Mouse (Mus musculus): ENCODE results near the gene Arl5b. TPM values are rescaled to one million over a fixed set of nuclear protein-coding genes. Genes with fewer than 3 reads are reported as not detected.

Gene Arl5b
- 59.8 and 71.0 TPM in 2 replicates for polyA plus RNA-seq (2014; fragmentation: Nextera tagmentation; extraction: Ambion mirVana)

GRCm38 (mm10) chr2:15049117-15049873 lies at the start of gene Arl5b:
TSS of gene Arl5b (plus strand) at chr2:15049395.
- Histone ChIP-seq H3K27ac (ENCODE audit: low read depth, low read length) (no peak within 1 kb of the TSS), H3K27me3 (ENCODE audit: control insufficient read depth, insufficient read depth, low read length) (no peaks in the 10 kb centered on the region), H3K9ac (ENCODE audit: low read length) (peak within 1 kb of the TSS; percentile 53), H3K36me3 (ENCODE audit: control insufficient read depth, insufficient read depth, low read length) (no peaks in the 10 kb centered on the region), H3K4me3 (ENCODE audit: low read depth, low read length) (peak within 1 kb of the TSS; percentile 56), H3K9me3 (ENCODE audit: control insufficient read depth, low read length) (no peaks in the 10 kb centered on the region), H3K4me2 (ENCODE audit: low read depth) (peak within 1 kb of the TSS; percentile 41), H3K4me1 (ENCODE audit: control insufficient read depth, insufficient read depth, low read length) (no peaks in the 10 kb centered on the region)
- DNase-seq (ENCODE audit: low spot score), result peak; percentile 87
- peak; percentile 97 for ATAC-seq (ENCODE audit: insufficient read depth, low FRiP score, low TSS enrichment)
- WGBS, result 10% methylated on average over 20 of the region's 20 CpGs

- ATAC-seq (ENCODE audit: insufficient read depth, low FRiP score, low TSS enrichment), result 0 out of 2 replicates have a peak, but pooled peaks have one; percentile 65
- no peak overlapping the region for H3K27ac ChIP-seq (ENCODE audit: low read depth, low read length)
Observed at GRCm38 (mm10) chr2:15007531-15007930, 41.7 kb upstream of the Arl5b start.

GRCm38 (mm10) chr2:15008072-15008471 lies 41.1 kb upstream of the Arl5b start:
- Histone ChIP-seq H3K27me3 (ENCODE audit: control insufficient read depth, insufficient read depth, low read length) (no peaks in the 10 kb centered on the region), H3K36me3 (ENCODE audit: control insufficient read depth, insufficient read depth, low read length) (no peaks in the 10 kb centered on the region), H3K9ac (ENCODE audit: low read length) (no peak overlapping the region), H3K4me2 (ENCODE audit: low read depth) (no peak overlapping the region), H3K9me3 (ENCODE audit: control insufficient read depth, low read length) (no peaks in the 10 kb centered on the region), H3K4me1 (ENCODE audit: control insufficient read depth, insufficient read depth, low read length) (no peaks in the 10 kb centered on the region), H3K27ac (ENCODE audit: low read depth, low read length) (no peak overlapping the region), H3K4me3 (ENCODE audit: low read depth, low read length) (no peak overlapping the region)
- ATAC-seq (ENCODE audit: insufficient read depth, low FRiP score, low TSS enrichment) (peak; percentile 54; the same call in 1 of the 2 replicates), DNase-seq (ENCODE audit: low spot score) (no peak)
- 88% methylated on average over 1 of the region's 1 CpGs for WGBS

More at GRCm38 (mm10) chr2:15007531-15007930, 41.7 kb upstream of the Arl5b start:
- Histone ChIP-seq H3K36me3 (ENCODE audit: control insufficient read depth, insufficient read depth, low read length) (no peaks in the 10 kb centered on the region), H3K9me3 (ENCODE audit: control insufficient read depth, low read length) (no peaks in the 10 kb centered on the region), H3K4me1 (ENCODE audit: control insufficient read depth, insufficient read depth, low read length) (no peaks in the 10 kb centered on the region), H3K4me3 (ENCODE audit: low read depth, low read length) (no peak overlapping the region), H3K9ac (ENCODE audit: low read length) (no peak overlapping the region), H3K4me2 (ENCODE audit: low read depth) (no peak overlapping the region), H3K27me3 (ENCODE audit: control insufficient read depth, insufficient read depth, low read length) (no peaks in the 10 kb centered on the region)
- WGBS, result 80% methylated on average over 3 of the region's 3 CpGs
- no peak for DNase-seq (ENCODE audit: low spot score)

- H3K9me3 ChIP-seq (ENCODE audit: control insufficient read depth, low read length), result no peaks in the 10 kb centered on the region
- no peak overlapping the region for H3K4me2 ChIP-seq (ENCODE audit: low read depth)
- ATAC-seq (ENCODE audit: insufficient read depth, low FRiP score, low TSS enrichment), result no peak
- 90% methylated on average over 3 of the region's 3 CpGs for WGBS
- no peak overlapping the region for H3K4me3 ChIP-seq (ENCODE audit: low read depth, low read length)
- no peak overlapping the region for H3K27ac ChIP-seq (ENCODE audit: low read depth, low read length)
- H3K36me3 ChIP-seq (ENCODE audit: control insufficient read depth, insufficient read depth, low read length), result no peaks in the 10 kb centered on the region; the same call in 1 of the 2 replicates
- H3K4me1 ChIP-seq (ENCODE audit: control insufficient read depth, insufficient read depth, low read length), result no peaks in the 10 kb centered on the region
- DNase-seq (ENCODE audit: low spot score), result no peak
- H3K27me3 ChIP-seq (ENCODE audit: control insufficient read depth, insufficient read depth, low read length), result no peaks in the 10 kb centered on the region
- H3K9ac ChIP-seq (ENCODE audit: low read length), result no peak overlapping the region
Observed at GRCm38 (mm10) chr2:15026817-15027216, 22.4 kb upstream of the Arl5b start.

- Histone ChIP-seq H3K4me2 (ENCODE audit: low read depth) (no peak overlapping the region), H3K4me3 (ENCODE audit: low read depth, low read length) (no peak overlapping the region), H3K9ac (ENCODE audit: low read length) (no peak overlapping the region), H3K4me1 (ENCODE audit: control insufficient read depth, insufficient read depth, low read length) (no peaks in the 10 kb centered on the region), H3K9me3 (ENCODE audit: control insufficient read depth, low read length) (no peaks in the 10 kb centered on the region), H3K36me3 (ENCODE audit: control insufficient read depth, insufficient read depth, low read length) (no peaks in the 10 kb centered on the region; the same call in 1 of the 2 replicates), H3K27me3 (ENCODE audit: control insufficient read depth, insufficient read depth, low read length) (no peaks in the 10 kb centered on the region), H3K27ac (ENCODE audit: low read depth, low read length) (no peak overlapping the region)
- no peak for DNase-seq (ENCODE audit: low spot score)
- WGBS, result 88% methylated on average over 1 of the region's 1 CpGs
- ATAC-seq (ENCODE audit: insufficient read depth, low FRiP score, low TSS enrichment), result peak; percentile 67
Observed at GRCm38 (mm10) chr2:15027816-15028215, 21.4 kb upstream of the Arl5b start.

GRCm38 (mm10) chr2:15038705-15039104 lies 10.5 kb upstream of the Arl5b start:
- 91% methylated on average over 6 of the region's 6 CpGs for WGBS
- Histone ChIP-seq H3K4me3 (ENCODE audit: low read depth, low read length) (no peak overlapping the region), H3K27me3 (ENCODE audit: control insufficient read depth, insufficient read depth, low read length) (no peaks in the 10 kb centered on the region), H3K27ac (ENCODE audit: low read depth, low read length) (no peak overlapping the region), H3K4me2 (ENCODE audit: low read depth) (no peak overlapping the region), H3K9me3 (ENCODE audit: control insufficient read depth, low read length) (no peaks in the 10 kb centered on the region), H3K36me3 (ENCODE audit: control insufficient read depth, insufficient read depth, low read length) (no peaks in the 10 kb centered on the region), H3K9ac (ENCODE audit: low read length) (no peak overlapping the region), H3K4me1 (ENCODE audit: control insufficient read depth, insufficient read depth, low read length) (no peaks in the 10 kb centered on the region)
- no peak for DNase-seq (ENCODE audit: low spot score)
- no peak for ATAC-seq (ENCODE audit: insufficient read depth, low FRiP score, low TSS enrichment)

- Histone ChIP-seq H3K4me3 (ENCODE audit: low read depth, low read length) (no peak overlapping the region), H3K27me3 (ENCODE audit: control insufficient read depth, insufficient read depth, low read length) (no peaks in the 10 kb centered on the region), H3K27ac (ENCODE audit: low read depth, low read length) (no peak overlapping the region), H3K36me3 (ENCODE audit: control insufficient read depth, insufficient read depth, low read length) (no peaks in the 10 kb centered on the region), H3K4me1 (ENCODE audit: control insufficient read depth, insufficient read depth, low read length) (no peaks in the 10 kb centered on the region), H3K9me3 (ENCODE audit: control insufficient read depth, low read length) (no peaks in the 10 kb centered on the region), H3K9ac (ENCODE audit: low read length) (no peak overlapping the region), H3K4me2 (ENCODE audit: low read depth) (no peak overlapping the region)
- 65% methylated on average over 5 of the region's 5 CpGs for WGBS
- DNase-seq (ENCODE audit: low spot score), result no peak
- ATAC-seq (ENCODE audit: insufficient read depth, low FRiP score, low TSS enrichment), result no peak
Observed at GRCm38 (mm10) chr2:15040326-15040725, 8.9 kb upstream of the Arl5b start.

GRCm38 (mm10) chr2:15054496-15054895 lies 5.3 kb downstream of the Arl5b start:
- Histone ChIP-seq H3K27me3 (ENCODE audit: control insufficient read depth, insufficient read depth, low read length) (no peaks in the 10 kb centered on the region), H3K27ac (ENCODE audit: low read depth, low read length) (no peak overlapping the region), H3K4me3 (ENCODE audit: low read depth, low read length) (peak overlapping the region; percentile 84), H3K4me2 (ENCODE audit: low read depth) (peak overlapping the region; percentile 61), H3K36me3 (ENCODE audit: control insufficient read depth, insufficient read depth, low read length) (no peaks in the 10 kb centered on the region), H3K9me3 (ENCODE audit: control insufficient read depth, low read length) (no peaks in the 10 kb centered on the region), H3K9ac (ENCODE audit: low read length) (peak overlapping the region; percentile 59), H3K4me1 (ENCODE audit: control insufficient read depth, insufficient read depth, low read length) (peaks cover 6% of the 10 kb centered on the region; the same call in 1 of the 2 replicates)
- ATAC-seq (ENCODE audit: insufficient read depth, low FRiP score, low TSS enrichment), result no peak; the same call in 1 of the 2 replicates
- whole genome bisulfite sequencing, result 25% methylated on average over 10 of the region's 10 CpGs
- DNase-seq (ENCODE audit: low spot score), result peak; percentile 12
